Mouse (Mus musculus) forebrain, embryonic 12.5 days (tissue): ENCODE measurements around the gene Tas1r3. TPM values are rescaled to one million over a fixed set of nuclear protein-coding genes. Genes with fewer than 3 reads are reported as not detected.

Source experiments
- ATAC-seq: fragments of 200-750 bp; cut with Nextera tagmentation; 2 replicates; pipeline ENCODE4 v1.8.0; 2017; ENCODE audit warnings: moderate TSS enrichment; ENCODE audit not compliant: low FRiP score
- H3K27ac ChIP-seq: fragments of 300-500 bp; sonication (generic); 2 replicates; pipeline ENCODE4 v1.5.1; 2016; ENCODE audit warnings: mild to moderate bottlenecking
- H3K27me3 ChIP-seq: fragments of 300-500 bp; sonication (generic); 2 replicates; pipeline ENCODE4 v1.6.1; 2016; ENCODE audit warnings: mild to moderate bottlenecking
- H3K36me3 ChIP-seq: fragments of 300-500 bp; sonication (generic); replicated peaks from 2 replicates; pipeline ENCODE4 v1.6.1; 2016; ENCODE audit warnings: mild to moderate bottlenecking
- H3K4me1 ChIP-seq: fragments of 300-500 bp; sonication (generic); 2 replicates; pipeline ENCODE4 v1.6.1; 2016
- H3K4me2 ChIP-seq: fragments of 300-500 bp; sonication (generic); 2 replicates; pipeline ENCODE4 v1.6.1; 2016; ENCODE audit warnings: mild to moderate bottlenecking, moderate library complexity
- H3K4me3 ChIP-seq: fragments of 300-500 bp; sonication (generic); replicated peaks from 2 replicates; pipeline ENCODE4 v1.5.1; 2016; ENCODE audit warnings: mild to moderate bottlenecking
- H3K9ac ChIP-seq: fragments of 300-500 bp; sonication (generic); 2 replicates; pipeline ENCODE4 v1.6.1; 2016; ENCODE audit warnings: mild to moderate bottlenecking
- H3K9me3 ChIP-seq: fragments of 300-500 bp; sonication (generic); 2 replicates; pipeline ENCODE4 v1.6.1; 2016
- WGBS: fragments of 180-500 bp; shearing (Covaris S2); methylation state at CpG from one replicate; pipeline ENCODE4 v1.1.7; 2016; 5-methylcytosine and 5-hydroxymethylcytosine counted together
- polyA plus RNA-seq: library from polyadenylated mRNA; unstranded; fragments of >200 nt; fragmentation: Nextera tagmentation; extraction: Ambion mirVana; gene quantifications from 2 replicates; pipeline ENCODE4 v1.2.1, GENCODE M21; 2016

Tas1r3 gene
- polyA plus RNA-seq, 1 experiment from 2014 or later, result 0.61 TPM

DNA sequence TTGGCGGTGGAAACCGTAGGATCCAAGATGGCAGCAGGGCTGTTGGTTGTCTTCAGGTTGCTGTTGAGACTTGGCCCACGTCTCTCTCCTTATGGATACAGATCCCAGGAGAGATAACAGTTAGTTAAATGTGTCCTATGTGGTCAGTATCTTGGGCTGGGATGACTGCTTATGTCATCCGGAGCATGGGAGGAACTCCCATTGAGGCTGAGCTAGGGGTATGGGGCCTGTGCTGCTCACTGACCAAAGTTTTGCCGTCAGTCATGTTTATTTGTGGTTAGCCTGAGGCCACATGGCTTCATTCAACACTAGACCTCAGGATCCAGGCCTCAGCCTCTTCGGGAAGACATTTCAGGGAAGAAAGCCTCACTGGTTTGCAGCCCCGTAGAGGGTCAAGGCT, 8.2 kb upstream of the Tas1r3 start:
- Histone ChIP-seq H3K9ac (no peak overlapping the region), H3K27me3 (no peaks in the 10 kb centered on the region), H3K9me3 (no peaks in the 10 kb centered on the region), H3K4me3 (no peak overlapping the region), H3K27ac (no peak overlapping the region), H3K4me2 (no peak overlapping the region), H3K36me3 (peaks cover 54% of the 10 kb centered on the region), H3K4me1 (peaks cover 27% of the 10 kb centered on the region)
- 95% methylated on average over 7 of the region's 7 CpGs for WGBS
- no peak for ATAC-seq

- H3K27ac ChIP-seq, result peak within 1 kb of the TSS; percentile 73
- H3K4me2 ChIP-seq, result peak within 1 kb of the TSS; percentile 91
- WGBS, result under 1% methylated on average over 63 of the region's 63 CpGs
- peaks cover 58% of the 10 kb centered on the region for H3K36me3 ChIP-seq
- peak within 1 kb of the TSS; percentile 90 for H3K9ac ChIP-seq
- no peaks in the 10 kb centered on the region for H3K9me3 ChIP-seq
- H3K4me1 ChIP-seq, result peaks cover 27% of the 10 kb centered on the region
- ATAC-seq, result peak; percentile 96
- peak within 1 kb of the TSS; percentile 78 for H3K4me3 ChIP-seq
- H3K27me3 ChIP-seq, result no peaks in the 10 kb centered on the region
Observed at GRCm38 (mm10) chr4:155869317-155870033, 6.3 kb upstream of the Tas1r3 start, which contains the start of the genes Cptp and Ints11. Cptp (minus strand) TSS chr4:155869440. Ints11 (plus strand) TSS chr4:155869546.

DNA sequence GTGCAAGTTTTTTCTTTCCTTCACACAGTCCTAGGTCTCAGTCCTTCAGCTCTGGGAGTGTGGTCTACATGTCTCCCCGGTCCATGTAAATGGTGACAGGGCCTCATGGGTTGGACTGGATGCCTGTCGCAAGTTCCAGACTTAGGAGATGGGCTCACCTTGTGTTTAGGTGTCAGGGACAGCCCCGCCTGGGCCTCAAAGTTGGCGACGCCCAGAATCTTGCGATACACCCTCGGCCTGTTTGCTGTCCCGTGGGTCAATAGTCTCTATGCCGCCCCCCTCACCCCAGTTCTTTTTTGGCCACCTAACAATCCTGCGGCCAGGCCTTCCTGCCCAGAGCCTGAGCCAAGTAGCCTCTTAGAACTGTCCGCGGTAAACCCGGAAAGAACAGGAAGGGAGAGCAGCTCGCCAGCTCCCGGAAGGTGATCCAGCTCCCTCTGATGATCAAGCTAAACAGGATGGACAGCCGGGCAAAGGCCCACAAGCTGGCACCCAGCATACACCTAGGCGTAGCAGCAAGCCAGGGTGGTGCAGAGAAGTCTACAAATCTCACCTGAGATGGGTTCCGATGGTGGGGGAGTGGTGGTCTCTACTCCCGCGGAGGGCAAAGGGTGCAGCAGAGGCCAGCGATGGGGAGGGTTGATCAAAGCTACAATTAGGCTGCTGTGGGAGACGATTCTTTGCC, 5.6 kb upstream of the Tas1r3 start:
- Histone ChIP-seq H3K9me3 (no peaks in the 10 kb centered on the region), H3K9ac (peak overlapping the region; percentile 90), H3K27ac (0 out of 2 replicates have a peak overlapping the region, but pooled peaks have one; percentile 6), H3K36me3 (peaks cover 51% of the 10 kb centered on the region), H3K4me1 (peaks cover 27% of the 10 kb centered on the region), H3K27me3 (no peaks in the 10 kb centered on the region), H3K4me2 (peak overlapping the region; percentile 91), H3K4me3 (peak overlapping the region; percentile 78)
- peak; percentile 2; the same call in 1 of the 2 replicates for ATAC-seq
- 11% methylated on average over 22 of the region's 22 CpGs for WGBS

- Histone ChIP-seq H3K4me3 (no peak overlapping the region), H3K27me3 (no peaks in the 10 kb centered on the region), H3K4me2 (no peak overlapping the region), H3K27ac (no peak overlapping the region), H3K9me3 (no peaks in the 10 kb centered on the region), H3K36me3 (peaks cover 72% of the 10 kb centered on the region), H3K4me1 (no peaks in the 10 kb centered on the region), H3K9ac (no peak overlapping the region)
- WGBS, result 92% methylated on average over 7 of the region's 7 CpGs
- ATAC-seq, result no peak
Observed at GRCm38 (mm10) chr4:155861787-155862186, 1.4 kb downstream of the Tas1r3 start.

DNA sequence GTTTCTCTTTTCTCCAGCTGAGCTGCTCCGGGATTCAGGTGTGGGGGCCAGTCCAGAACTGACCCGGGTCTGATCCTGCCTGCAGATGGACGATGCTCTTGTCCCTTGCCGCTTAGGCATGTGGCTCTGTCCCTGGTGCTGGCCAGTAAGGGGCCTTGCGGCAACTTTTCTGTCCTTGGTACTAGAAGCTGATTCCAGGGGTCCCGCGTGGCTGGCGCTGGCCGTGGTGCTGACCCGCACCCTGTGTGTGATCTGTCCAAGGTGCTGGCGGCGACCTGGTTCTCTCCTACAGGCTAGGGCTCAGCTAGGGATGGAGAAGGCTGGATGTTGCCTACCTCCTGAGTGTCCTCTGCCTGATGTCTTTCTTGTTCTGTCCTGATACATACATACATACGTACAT, 3.8 kb downstream of the Tas1r3 start:
- Histone ChIP-seq H3K27ac (no peak overlapping the region), H3K36me3 (peaks cover 74% of the 10 kb centered on the region), H3K27me3 (no peaks in the 10 kb centered on the region), H3K4me1 (no peaks in the 10 kb centered on the region), H3K9ac (no peak overlapping the region), H3K4me3 (no peak overlapping the region), H3K4me2 (no peak overlapping the region), H3K9me3 (no peaks in the 10 kb centered on the region)
- WGBS, result 30% methylated on average over 13 of the region's 13 CpGs
- no peak for ATAC-seq

DNA sequence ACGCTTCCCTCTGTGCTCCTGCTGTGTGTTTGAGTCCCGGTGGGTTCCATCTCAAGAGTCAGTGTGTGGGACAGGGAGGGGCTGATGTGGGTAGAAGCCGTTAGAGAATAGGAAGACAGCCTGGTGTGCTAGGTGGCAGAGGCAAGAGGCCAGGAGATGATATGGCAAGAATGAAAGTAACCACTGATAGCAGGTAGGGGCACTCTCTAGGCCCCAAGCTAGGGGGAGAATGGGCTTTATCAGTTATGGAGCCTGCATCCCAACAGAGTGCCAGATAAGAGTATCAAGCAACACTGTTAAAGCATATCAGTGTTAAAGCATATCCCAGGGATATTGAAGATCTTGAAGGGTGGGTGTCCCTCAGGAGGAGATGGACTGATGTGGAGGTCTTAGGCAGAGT, 6.3 kb downstream of the Tas1r3 start:
- 83% methylated on average over 3 of the region's 3 CpGs for WGBS

DNA sequence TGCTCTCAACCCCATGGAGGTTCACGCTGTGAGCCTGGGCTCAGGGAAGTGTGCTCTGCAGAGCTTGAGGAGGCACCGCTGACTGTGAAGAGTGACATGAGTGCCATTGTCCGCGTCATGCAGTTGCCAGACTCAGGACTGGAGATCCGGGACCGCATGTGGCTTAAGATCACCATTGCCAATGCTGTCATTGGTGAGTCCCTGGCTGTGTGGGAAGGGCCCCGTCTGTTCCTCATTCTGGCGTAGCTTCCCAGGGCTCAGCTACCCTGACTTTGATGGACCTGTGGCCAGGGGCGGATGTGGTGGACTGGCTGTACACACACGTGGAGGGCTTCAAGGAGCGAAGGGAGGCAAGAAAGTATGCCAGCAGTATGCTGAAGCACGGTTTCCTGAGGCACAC, 7.1 kb downstream of the Tas1r3 start:
- ATAC-seq, result no peak
- no peaks in the 10 kb centered on the region for H3K9me3 ChIP-seq
- no peak overlapping the region for H3K9ac ChIP-seq
- no peak overlapping the region for H3K4me2 ChIP-seq
- H3K27ac ChIP-seq, result no peak overlapping the region
- no peaks in the 10 kb centered on the region for H3K27me3 ChIP-seq
- H3K4me3 ChIP-seq, result no peak overlapping the region
- WGBS, result 90% methylated on average over 12 of the region's 12 CpGs
- no peaks in the 10 kb centered on the region for H3K4me1 ChIP-seq
- peaks cover 82% of the 10 kb centered on the region for H3K36me3 ChIP-seq

More for the DNA sequence above, 6.3 kb downstream of the Tas1r3 start:
- ATAC-seq, result no peak
- H3K9me3 ChIP-seq, result no peaks in the 10 kb centered on the region
- no peaks in the 10 kb centered on the region for H3K4me1 ChIP-seq
- H3K27me3 ChIP-seq, result no peaks in the 10 kb centered on the region
- H3K27ac ChIP-seq, result no peak overlapping the region
- no peak overlapping the region for H3K9ac ChIP-seq
- H3K4me3 ChIP-seq, result no peak overlapping the region
- H3K36me3 ChIP-seq, result peaks cover 88% of the 10 kb centered on the region
- no peak overlapping the region for H3K4me2 ChIP-seq

DNA sequence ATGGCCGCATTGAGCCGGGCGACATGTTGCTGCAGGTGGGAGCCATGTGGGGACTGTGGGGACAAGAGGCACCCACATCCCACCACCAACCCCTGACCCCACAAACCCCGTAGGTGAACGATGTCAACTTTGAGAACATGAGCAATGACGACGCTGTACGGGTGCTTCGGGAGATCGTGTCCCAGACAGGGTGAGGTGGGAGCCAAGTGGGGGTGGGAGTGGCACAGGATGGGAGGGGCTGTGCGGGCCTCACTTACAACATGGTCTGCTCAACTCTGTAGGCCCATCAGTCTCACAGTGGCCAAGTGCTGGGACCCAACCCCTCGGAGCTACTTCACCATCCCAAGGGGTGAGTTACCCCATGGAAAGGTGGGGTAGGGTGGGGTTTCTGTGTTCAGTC, 8.2 kb downstream of the Tas1r3 start:
- H3K9ac ChIP-seq, result no peak overlapping the region
- H3K9me3 ChIP-seq, result no peaks in the 10 kb centered on the region
- no peak overlapping the region for H3K4me2 ChIP-seq
- H3K4me1 ChIP-seq, result peaks cover 5% of the 10 kb centered on the region
- peaks cover 71% of the 10 kb centered on the region for H3K36me3 ChIP-seq
- H3K27ac ChIP-seq, result no peak overlapping the region
- no peak for ATAC-seq
- H3K27me3 ChIP-seq, result no peaks in the 10 kb centered on the region
- no peak overlapping the region for H3K4me3 ChIP-seq
- 93% methylated on average over 12 of the region's 12 CpGs for WGBS

- 90% methylated on average over 9 of the region's 9 CpGs for WGBS
- H3K36me3 ChIP-seq, result peaks cover 55% of the 10 kb centered on the region
Observed at GRCm38 (mm10) chr4:155853421-155853820, 9.7 kb downstream of the Tas1r3 start.

DNA sequence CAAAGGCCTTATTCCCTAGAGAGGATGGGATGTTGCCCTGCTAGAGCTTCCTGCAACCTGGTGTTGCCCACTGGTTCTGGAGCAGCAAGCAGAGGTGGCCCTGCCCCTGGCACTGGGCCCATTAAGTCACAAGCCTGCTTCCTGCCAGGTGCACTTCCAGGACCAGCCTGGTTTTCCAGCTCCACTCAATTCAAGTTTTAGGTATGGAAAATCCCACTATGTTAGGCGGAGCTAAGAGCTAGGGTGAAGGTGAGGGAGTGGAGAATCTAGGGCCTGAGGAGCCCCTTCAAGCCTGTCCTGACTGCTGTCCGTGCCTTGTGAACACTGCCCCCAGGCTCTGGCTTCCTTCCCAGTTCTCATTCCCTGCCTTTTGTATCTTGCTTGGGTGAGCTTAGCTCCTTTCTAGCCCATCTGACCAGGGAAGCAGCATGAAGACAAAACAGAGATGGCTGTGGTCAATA, 11.2 kb downstream of the Tas1r3 start:
- Histone ChIP-seq H3K36me3 (peaks cover 41% of the 10 kb centered on the region), H3K4me3 (no peak overlapping the region), H3K27me3 (no peaks in the 10 kb centered on the region), H3K27ac (peak overlapping the region; percentile 25; the same call in 1 of the 2 replicates), H3K4me2 (no peak overlapping the region), H3K9ac (peak overlapping the region; percentile 17; the same call in 1 of the 2 replicates), H3K4me1 (peaks cover 26% of the 10 kb centered on the region), H3K9me3 (no peaks in the 10 kb centered on the region)
- WGBS, result 89% methylated on average over 2 of the region's 2 CpGs
- no peak for ATAC-seq

More at GRCm38 (mm10) chr4:155853421-155853820, 9.7 kb downstream of the Tas1r3 start:
- Histone ChIP-seq H3K9ac (no peak overlapping the region), H3K4me2 (no peak overlapping the region), H3K4me1 (peaks cover 21% of the 10 kb centered on the region), H3K27me3 (no peaks in the 10 kb centered on the region), H3K9me3 (no peaks in the 10 kb centered on the region), H3K4me3 (no peak overlapping the region), H3K27ac (no peak overlapping the region)
- ATAC-seq, result no peak

DNA sequence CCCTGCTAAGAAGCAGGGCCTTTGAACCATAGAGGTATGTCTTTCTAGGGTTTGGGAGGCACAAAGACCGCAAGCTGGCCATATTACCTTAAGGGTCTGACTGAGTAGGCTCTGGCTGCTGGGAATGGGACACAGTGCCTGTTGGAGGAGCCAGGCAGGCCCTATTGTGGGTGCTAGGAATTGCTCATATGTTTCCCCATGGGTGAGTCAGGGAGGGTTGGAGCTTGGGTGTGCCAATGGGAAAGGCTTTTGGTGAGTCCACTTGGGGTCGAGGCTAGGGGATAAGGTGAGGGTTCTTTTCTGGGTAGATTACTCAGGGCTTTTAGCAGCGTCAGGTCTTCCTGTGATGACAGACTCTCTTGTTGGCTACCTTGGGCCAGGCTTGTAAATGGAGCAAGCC, 11.8 kb downstream of the Tas1r3 start:
- no peak overlapping the region for H3K4me2 ChIP-seq
- no peak for ATAC-seq
- peaks cover 35% of the 10 kb centered on the region for H3K36me3 ChIP-seq
- H3K27me3 ChIP-seq, result no peaks in the 10 kb centered on the region
- H3K9ac ChIP-seq, result no peak overlapping the region; the same call in 1 of the 2 replicates
- no peak overlapping the region for H3K4me3 ChIP-seq
- no peak overlapping the region for H3K27ac ChIP-seq
- WGBS, result 91% methylated on average over 3 of the region's 3 CpGs
- H3K4me1 ChIP-seq, result peaks cover 32% of the 10 kb centered on the region
- no peaks in the 10 kb centered on the region for H3K9me3 ChIP-seq

GRCm38 (mm10) chr4:155849792-155850451, 13.2 kb downstream of the Tas1r3 start:
- WGBS, result 92% methylated on average over 3 of the region's 3 CpGs
- 0 out of 2 replicates have a peak overlapping the region, but pooled peaks have one; percentile 90 for H3K9ac ChIP-seq

More at GRCm38 (mm10) chr4:155849792-155850451, 13.2 kb downstream of the Tas1r3 start:
- Histone ChIP-seq H3K27me3 (no peaks in the 10 kb centered on the region), H3K4me3 (no peak overlapping the region), H3K27ac (no peak overlapping the region), H3K9me3 (no peaks in the 10 kb centered on the region), H3K4me2 (0 out of 2 replicates have a peak overlapping the region, but pooled peaks have one; percentile 77), H3K4me1 (peaks cover 33% of the 10 kb centered on the region), H3K36me3 (peaks cover 20% of the 10 kb centered on the region)
- no peak for ATAC-seq
